Mouse (Mus musculus): ENCODE data around the gene Ube2d2b.

- TF ChIP-seq POLR2A (IDR thresholded peaks at IDR 0.05; ENCODE audit: borderline replicate concordance, extremely low read depth, low read depth, low read length), result no peak
- no peak for TF ChIP-seq CTCF (IDR thresholded peaks at IDR 0.05; ENCODE audit: insufficient read depth, low read length)
Measured at GRCm38 (mm10) chr5:107793927-107794326, 36.0 kb upstream of the Ube2d2b start.
